Mouse (Mus musculus): ENCODE measurements around the gene Tubgcp6.

Gene Tubgcp6

DNA sequence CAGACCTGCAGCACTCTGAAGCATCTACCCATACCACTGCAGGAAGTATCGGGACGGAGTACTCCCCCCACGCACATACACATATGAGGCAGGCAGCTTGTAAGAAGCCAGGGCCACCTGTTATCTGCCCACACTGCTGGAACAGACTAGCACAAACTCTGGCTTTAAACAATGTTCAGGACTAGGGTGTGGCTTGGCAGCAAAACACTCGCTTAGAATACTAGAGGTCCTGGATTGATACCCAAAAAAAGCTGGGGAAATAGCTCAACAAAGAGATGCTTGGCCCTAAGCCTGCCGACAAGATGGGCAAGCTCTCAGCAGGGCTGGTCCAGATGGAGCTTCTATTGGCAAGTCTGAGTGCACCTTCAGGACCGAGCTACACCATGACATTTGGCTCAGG is 59.4 kb downstream of the Tubgcp6 start:
- peak in 1 of 2 experiments; percentile 71 for DNase-seq (ENCODE audit: low spot score in 2 of 2)

DNA sequence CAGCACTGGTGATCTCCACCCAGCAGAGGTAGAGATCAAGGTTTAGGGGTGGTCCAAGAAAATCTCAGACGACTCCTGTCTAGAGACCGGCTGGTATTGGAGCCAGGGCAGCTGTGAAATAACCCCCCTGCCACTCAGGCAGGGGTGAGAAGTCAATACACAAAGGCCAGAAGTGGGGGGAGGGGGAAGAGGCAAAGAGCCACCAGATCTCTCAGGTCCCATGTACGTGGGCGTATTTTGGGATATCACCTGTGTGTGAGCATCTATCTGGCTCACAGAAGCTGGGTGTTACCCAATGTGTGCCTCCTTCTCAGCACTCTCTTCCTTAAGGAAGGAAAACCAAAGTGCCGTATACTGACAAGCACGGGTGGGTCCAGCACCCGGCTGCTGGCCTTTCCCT is 59.9 kb downstream of the Tubgcp6 start:
- DNase-seq (ENCODE audit: low spot score in 2 of 2): no peak

DNA sequence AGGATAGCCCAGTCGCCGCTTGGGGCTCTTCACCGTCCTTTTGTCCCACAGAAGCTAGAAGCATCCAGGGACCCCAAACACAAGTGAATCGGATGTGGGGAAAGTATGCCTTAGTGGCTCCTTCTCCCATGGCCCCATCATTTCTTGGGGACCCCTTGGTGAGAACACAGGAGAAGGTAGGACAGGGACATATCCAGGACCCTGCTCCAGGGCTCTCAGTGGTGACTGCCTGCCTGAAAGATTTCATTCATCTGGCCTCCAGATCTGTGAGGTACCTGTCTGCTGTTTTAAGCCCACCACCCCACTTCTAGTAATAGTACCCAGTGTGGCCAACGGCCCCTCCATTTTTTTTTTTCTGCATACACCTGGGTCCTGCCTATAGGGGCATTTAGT is 60.4 kb downstream of the Tubgcp6 start:
- no peak for DNase-seq (ENCODE audit: low spot score in 2 of 2)

DNA sequence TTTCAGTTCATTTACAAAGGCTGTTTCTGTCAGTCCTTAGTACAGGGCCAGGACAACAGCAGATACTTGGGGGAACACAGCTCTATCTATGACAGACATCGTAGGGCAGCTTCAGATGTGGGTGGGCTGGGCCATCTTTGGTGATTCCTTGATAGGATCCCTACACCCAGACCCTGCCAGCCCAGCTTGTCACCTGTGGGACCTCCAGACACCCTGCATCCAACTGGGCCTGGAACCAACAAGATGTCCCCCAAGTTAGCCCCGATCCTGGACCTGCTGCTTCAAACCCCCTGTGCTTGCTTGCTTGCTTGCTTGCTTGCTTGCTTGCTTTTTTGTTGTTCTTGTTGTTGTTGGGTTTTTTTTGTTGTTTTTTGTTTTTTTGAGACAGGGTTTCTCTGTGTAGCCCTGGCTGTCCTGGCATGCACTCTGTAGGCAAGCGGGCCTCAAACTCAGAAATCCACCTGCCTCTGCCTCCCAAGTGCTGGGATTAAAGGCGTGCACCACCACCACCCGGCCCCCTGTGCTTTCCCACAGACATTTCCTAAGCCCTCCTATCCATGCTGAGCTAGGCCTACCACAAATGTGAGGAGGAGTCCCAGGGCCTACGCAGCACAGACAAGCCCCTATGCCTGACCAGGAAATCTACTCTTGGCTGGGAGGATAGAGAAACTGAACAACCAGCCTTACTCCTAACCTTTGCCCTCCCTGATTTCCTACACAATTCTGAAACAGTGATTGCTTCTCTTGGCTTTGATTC is 61.0 kb downstream of the Tubgcp6 start:
- no peak for DNase-seq (ENCODE audit: low spot score in 2 of 2)

DNA sequence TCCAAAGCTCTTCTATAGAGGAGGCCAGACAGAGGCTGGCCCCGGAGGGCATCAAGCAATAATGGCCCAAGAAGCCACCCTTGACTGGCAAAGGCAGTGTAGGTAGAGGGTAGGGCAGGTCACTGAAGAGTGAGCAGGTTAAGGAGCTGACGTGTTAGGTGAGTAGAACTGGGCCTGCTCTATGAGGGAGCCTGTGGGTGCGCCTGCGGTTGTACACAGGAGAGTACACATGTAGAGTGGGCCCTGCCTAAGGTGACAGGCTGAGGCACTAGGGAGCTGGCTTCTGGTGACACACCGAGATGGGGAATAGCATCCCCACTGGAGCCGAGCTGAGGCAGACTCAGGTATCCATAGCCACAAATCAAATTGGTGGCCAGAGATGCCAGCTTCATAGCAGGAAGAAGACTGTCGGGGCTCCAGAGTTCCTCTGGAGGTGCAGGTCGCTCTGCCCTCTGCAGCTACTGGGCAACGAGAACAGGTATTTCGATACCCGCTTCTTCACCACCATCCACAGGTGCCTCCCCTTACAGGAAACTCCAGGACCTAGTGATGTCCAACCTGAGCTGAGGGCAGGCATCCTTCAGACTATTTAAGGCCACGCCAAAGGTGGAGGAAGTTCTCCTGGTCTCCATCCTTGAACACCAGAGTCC is 62.0 kb downstream of the Tubgcp6 start:
- no peak for DNase-seq (ENCODE audit: low spot score in 2 of 2)

DNA sequence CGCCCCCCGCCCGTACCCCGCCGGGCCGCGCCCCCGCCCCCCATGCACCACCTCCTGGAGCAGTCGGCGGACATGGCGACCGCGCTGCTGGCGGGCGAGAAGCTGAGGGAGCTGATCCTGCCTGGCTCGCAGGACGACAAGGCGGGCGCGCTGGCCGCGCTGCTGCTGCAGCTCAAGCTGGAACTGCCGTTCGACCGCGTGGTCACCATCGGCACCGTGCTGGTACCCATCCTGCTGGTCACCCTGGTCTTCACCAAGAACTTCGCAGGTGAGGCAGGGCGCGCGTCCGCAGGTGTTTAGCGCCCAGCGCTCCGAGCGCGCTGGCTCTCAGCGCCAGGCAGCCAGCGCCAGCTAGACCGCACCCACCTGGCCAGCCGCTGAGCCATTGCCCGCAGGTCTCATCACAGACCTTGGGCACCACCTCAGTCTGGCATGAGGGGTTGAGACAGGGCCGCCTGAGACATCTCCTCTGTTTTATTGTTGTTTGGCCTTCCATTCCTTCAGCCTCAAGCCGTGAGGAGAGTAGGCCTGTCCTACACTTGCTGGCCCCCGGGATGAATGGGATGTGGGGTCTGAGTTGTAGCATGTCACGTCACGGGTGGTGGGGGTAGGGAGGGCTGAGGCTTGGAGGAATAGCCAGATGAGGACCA is 62.8 kb downstream of the Tubgcp6 start:
- DNase-seq (ENCODE audit: low spot score in 2 of 2): peak; percentile 39 to 48

DNA sequence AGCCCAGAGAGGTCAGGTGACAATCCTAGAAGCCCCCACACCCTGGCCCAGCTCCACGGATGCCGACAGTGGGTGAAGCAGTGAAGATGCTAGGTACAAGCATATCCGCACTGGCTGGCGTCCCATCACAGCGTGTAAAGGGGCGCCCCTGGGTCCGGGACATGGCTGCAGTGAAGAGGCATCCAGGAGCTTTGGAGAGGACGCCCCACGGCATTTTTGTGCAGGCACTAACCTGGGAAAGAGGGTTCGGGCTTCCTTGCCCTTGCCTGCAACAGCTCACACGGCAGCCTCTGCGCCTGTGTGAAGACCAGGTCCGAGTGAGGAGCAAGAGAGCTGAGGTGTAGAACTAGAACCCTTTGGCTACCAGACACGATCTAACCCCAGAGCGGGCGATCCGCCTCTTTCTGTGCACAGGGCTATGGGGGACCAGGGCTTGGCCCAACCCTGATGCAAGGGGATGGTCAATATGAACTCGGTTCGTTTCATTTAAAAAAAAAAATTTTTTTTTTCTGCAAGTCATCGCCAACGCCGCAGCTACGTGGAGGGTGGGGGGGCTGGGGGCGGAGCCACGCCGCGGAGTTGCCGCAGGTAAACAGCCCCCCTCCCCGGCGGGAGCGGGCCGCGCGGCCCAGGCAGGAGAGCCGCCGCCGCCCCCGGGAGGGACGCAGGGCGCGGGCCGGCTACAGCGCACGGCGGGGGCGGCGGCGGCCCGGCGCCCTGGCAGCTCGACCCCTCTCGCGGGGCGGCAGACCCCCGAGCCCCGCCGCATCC is 63.6 kb downstream of the Tubgcp6 start, which contains the start of gene Panx2:
Gene Panx2 (plus strand): TSS at position 574 of the 771 bp plus-strand sequence.
- DNase-seq (ENCODE audit: low spot score in 2 of 2): peak; percentile 44 to 53

DNA sequence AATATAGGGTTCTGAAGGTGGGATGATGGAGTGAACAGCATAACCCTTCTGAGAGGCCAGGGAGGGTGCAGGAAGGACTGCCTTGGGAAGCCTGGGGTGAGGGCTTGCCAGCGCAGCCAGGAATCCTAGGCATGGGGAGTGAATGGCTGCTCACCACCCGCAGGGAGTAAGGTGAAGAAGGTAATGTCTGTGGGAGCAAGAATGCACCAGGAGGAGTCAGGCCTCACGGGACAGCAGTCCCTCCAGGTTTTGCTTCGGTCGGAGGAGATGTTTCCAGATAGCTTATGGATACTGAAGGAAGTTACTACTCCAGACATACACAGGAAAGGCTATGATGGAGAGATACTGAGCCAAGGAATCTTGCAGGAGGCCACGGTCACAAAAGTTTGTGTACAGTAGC is 64.2 kb downstream of the Tubgcp6 start:
- DNase-seq (ENCODE audit: low spot score in 2 of 2): no peak

DNA sequence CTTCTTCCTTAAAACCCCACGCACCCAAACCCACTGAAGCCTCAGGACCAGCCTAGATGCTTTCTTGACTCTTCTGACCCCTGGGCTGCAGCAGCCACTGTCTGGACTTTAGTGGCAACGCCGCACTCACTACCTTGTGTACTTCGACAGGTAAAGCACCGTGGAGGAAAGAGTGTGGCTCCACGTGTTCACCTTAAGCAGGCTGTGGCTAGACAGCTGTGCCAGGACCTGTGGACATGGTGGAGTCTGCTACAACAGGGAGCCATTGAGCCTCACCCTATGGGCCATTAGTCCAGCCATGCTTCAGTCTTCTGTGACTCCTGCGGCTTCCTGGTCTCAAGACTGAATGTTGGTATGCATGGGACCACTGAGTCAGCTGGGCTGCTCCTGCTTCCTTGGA is 68.2 kb downstream of the Tubgcp6 start:
- no peak for DNase-seq (ENCODE audit: low spot score in 2 of 2)

Measured in frontal cortex, postnatal 36 days (tissue).